Mouse (Mus musculus) intestine, embryonic 15.5 days (tissue): ENCODE data around the gene Apol9b. TPM values are rescaled to one million over a fixed set of nuclear protein-coding genes. Genes with fewer than 3 reads are reported as not detected.
"Not testable (repeated sequence)": the region's sequence is repeated elsewhere in the genome, so short reads cannot be mapped to it uniquely, and the experiment has no call there.

Experiments used
- ATAC-seq: fragments of 200-750 bp; cut with Nextera tagmentation; 2 replicates; pipeline ENCODE4 v1.8.0; 2017; ENCODE audit warnings: moderate TSS enrichment, moderate library complexity
- H3K27ac ChIP-seq: fragments of 300-500 bp; sonication (generic); 2 replicates; pipeline ENCODE4 v1.5.1; 2015; ENCODE audit warnings: mild to moderate bottlenecking, inconsistent platforms
- H3K27me3 ChIP-seq: fragments of 300-500 bp; sonication (generic); replicated peaks from 2 replicates; pipeline ENCODE4 v1.6.1; 2015; ENCODE audit warnings: inconsistent platforms
- H3K36me3 ChIP-seq: fragments of 300-500 bp; sonication (generic); 2 replicates; pipeline ENCODE4 v1.6.1; 2015; ENCODE audit warnings: inconsistent platforms
- H3K4me1 ChIP-seq: fragments of 300-500 bp; sonication (generic); replicated peaks from 2 replicates; pipeline ENCODE4 v1.6.1; 2015; ENCODE audit warnings: inconsistent platforms
- H3K4me2 ChIP-seq: fragments of 300-500 bp; sonication (generic); replicated peaks from 2 replicates; pipeline ENCODE4 v1.6.1; 2015; ENCODE audit warnings: mild to moderate bottlenecking, inconsistent platforms
- H3K4me3 ChIP-seq: fragments of 300-500 bp; sonication (generic); replicated peaks from 2 replicates; pipeline ENCODE4 v1.5.1; 2015; ENCODE audit warnings: inconsistent platforms
- H3K9ac ChIP-seq: fragments of 300-500 bp; sonication (generic); 2 replicates; pipeline ENCODE4 v1.6.1; 2015; ENCODE audit warnings: inconsistent platforms
- H3K9me3 ChIP-seq: fragments of 300-500 bp; sonication (generic); 2 replicates; pipeline ENCODE4 v1.6.1; 2016; ENCODE audit warnings: inconsistent platforms
- WGBS: fragments of 180-500 bp; shearing (Covaris S2); methylation state at CpG from one replicate; pipeline ENCODE4 v1.1.7; 2015; 5-methylcytosine and 5-hydroxymethylcytosine counted together
- polyA plus RNA-seq: library from polyadenylated mRNA; unstranded; fragments of >200 nt; fragmentation: Nextera tagmentation; extraction: Ambion mirVana; gene quantifications from 2 replicates; pipeline ENCODE4 v1.2.1, GENCODE M21; 2015

The Apol9b gene
- 0.35 TPM in 1 of 2 replicates, not detected in the other for polyA plus RNA-seq

GRCm38 (mm10) chr15:77728739-77729138 is at the start of gene Apol9b:
Gene Apol9b (plus strand): TSS chr15:77729039.
- WGBS, result 87% methylated on average over 2 of the region's 4 CpGs
- ATAC-seq, result not testable (repeated sequence)

GRCm38 (mm10) chr15:77683944-77684343 is 44.9 kb upstream of the Apol9b start:
- not testable (repeated sequence) for H3K9ac ChIP-seq, H3K4me1 ChIP-seq, H3K4me3 ChIP-seq, H3K27me3 ChIP-seq, ATAC-seq, H3K36me3 ChIP-seq, H3K9me3 ChIP-seq, H3K27ac ChIP-seq
- 0 out of 2 replicates have a peak overlapping the region, but pooled peaks have one; percentile 22 for H3K4me2 ChIP-seq
- 17% methylated on average over 11 of the region's 11 CpGs for WGBS

More at GRCm38 (mm10) chr15:77728739-77729138, at the start of gene Apol9b:
- H3K4me1 ChIP-seq, H3K27ac ChIP-seq, H3K9me3 ChIP-seq, H3K27me3 ChIP-seq, H3K36me3 ChIP-seq, H3K4me2 ChIP-seq, H3K4me3 ChIP-seq, H3K9ac ChIP-seq: not testable (repeated sequence)

GRCm38 (mm10) chr15:77691532-77692311 is 37.1 kb upstream of the Apol9b start:
- WGBS, result 8% methylated on average over 20 of the region's 20 CpGs
- not testable (repeated sequence) for H3K27me3 ChIP-seq, H3K9me3 ChIP-seq, H3K4me1 ChIP-seq, H3K36me3 ChIP-seq, H3K9ac ChIP-seq, H3K27ac ChIP-seq
- ATAC-seq, result peak; percentile 51; the same call in 1 of the 2 replicates
- peak overlapping the region; percentile 19 for H3K4me3 ChIP-seq
- H3K4me2 ChIP-seq, result peak overlapping the region; percentile 54

- H3K9me3 ChIP-seq, H3K9ac ChIP-seq, H3K27me3 ChIP-seq, H3K27ac ChIP-seq, ATAC-seq, H3K4me1 ChIP-seq, H3K36me3 ChIP-seq, H3K4me2 ChIP-seq, H3K4me3 ChIP-seq: not testable (repeated sequence)
- whole genome bisulfite sequencing, result 41% methylated on average over 11 of the region's 15 CpGs
These were observed 34.0 kb upstream of the Apol9b start for GRCm38 (mm10) chr15:77694687-77695295.

GRCm38 (mm10) chr15:77698656-77699055 is 30.2 kb upstream of the Apol9b start, which contains the start of gene Apol7e:
Gene Apol7e (plus strand): TSS chr15:77698857.
- WGBS, result 73% methylated on average over 4 of the region's 4 CpGs

GRCm38 (mm10) chr15:77705306-77705705 is 23.5 kb upstream of the Apol9b start:
- not testable (repeated sequence) for ATAC-seq, H3K27me3 ChIP-seq, H3K4me3 ChIP-seq, H3K4me2 ChIP-seq, H3K36me3 ChIP-seq, H3K4me1 ChIP-seq, H3K9me3 ChIP-seq, H3K9ac ChIP-seq, H3K27ac ChIP-seq
- 55% methylated on average over 3 of the region's 3 CpGs for WGBS

More at GRCm38 (mm10) chr15:77698656-77699055, 30.2 kb upstream of the Apol9b start, which contains the start of gene Apol7e:
- ATAC-seq, H3K27me3 ChIP-seq, H3K36me3 ChIP-seq, H3K9me3 ChIP-seq, H3K4me3 ChIP-seq, H3K4me2 ChIP-seq, H3K9ac ChIP-seq, H3K27ac ChIP-seq, H3K4me1 ChIP-seq: not testable (repeated sequence)

- H3K4me3 ChIP-seq, H3K4me2 ChIP-seq, H3K4me1 ChIP-seq, H3K9me3 ChIP-seq, H3K36me3 ChIP-seq, ATAC-seq, H3K27me3 ChIP-seq, H3K27ac ChIP-seq, H3K9ac ChIP-seq: not testable (repeated sequence)
- WGBS, result 56% methylated on average over 1 of the region's 1 CpGs
These were observed 19.9 kb upstream of the Apol9b start for GRCm38 (mm10) chr15:77708936-77709335.

GRCm38 (mm10) chr15:77718240-77718639 is 10.6 kb upstream of the Apol9b start:
- H3K9me3 ChIP-seq, H3K4me1 ChIP-seq, H3K27ac ChIP-seq, H3K9ac ChIP-seq, H3K27me3 ChIP-seq, ATAC-seq, H3K4me2 ChIP-seq, H3K4me3 ChIP-seq, H3K36me3 ChIP-seq: not testable (repeated sequence)
- WGBS, result 55% methylated on average over 2 of the region's 6 CpGs

- not testable (repeated sequence) for H3K27ac ChIP-seq, H3K4me2 ChIP-seq, H3K27me3 ChIP-seq, H3K9me3 ChIP-seq, H3K4me3 ChIP-seq, H3K9ac ChIP-seq, ATAC-seq, H3K36me3 ChIP-seq, H3K4me1 ChIP-seq
- WGBS, result no CpG with 5 or more reads among the region's 3 CpGs
These were observed 7.3 kb upstream of the Apol9b start for GRCm38 (mm10) chr15:77721509-77721908.

GRCm38 (mm10) chr15:77724208-77724911 is 4.5 kb upstream of the Apol9b start:
- 24% methylated on average over 4 of the region's 10 CpGs for WGBS
- H3K4me3 ChIP-seq, H3K4me2 ChIP-seq, H3K9ac ChIP-seq, H3K9me3 ChIP-seq, H3K36me3 ChIP-seq, H3K27ac ChIP-seq, H3K4me1 ChIP-seq, H3K27me3 ChIP-seq: not testable (repeated sequence)
- ATAC-seq, result peak; percentile 41; the same call in 1 of the 2 replicates

- ATAC-seq, H3K4me1 ChIP-seq, H3K36me3 ChIP-seq, H3K9me3 ChIP-seq, H3K9ac ChIP-seq, H3K4me3 ChIP-seq, H3K27me3 ChIP-seq, H3K4me2 ChIP-seq, H3K27ac ChIP-seq: not testable (repeated sequence)
- 56% methylated on average over 6 of the region's 6 CpGs for whole genome bisulfite sequencing
These were observed 3.3 kb upstream of the Apol9b start for GRCm38 (mm10) chr15:77725393-77726020.

- not testable (repeated sequence) for H3K4me3 ChIP-seq, H3K4me1 ChIP-seq, ATAC-seq, H3K27ac ChIP-seq, H3K9me3 ChIP-seq, H3K4me2 ChIP-seq, H3K36me3 ChIP-seq, H3K9ac ChIP-seq, H3K27me3 ChIP-seq
- 8% methylated on average over 3 of the region's 3 CpGs for WGBS
These were observed 1.7 kb upstream of the Apol9b start for GRCm38 (mm10) chr15:77727139-77727538.
